Mouse (Mus musculus) T-helper 2 cell (primary cell): Measurements from ENCODE around the gene Slc15a5.
"Not testable (repeated sequence)": the region's sequence is repeated elsewhere in the genome, so short reads cannot be mapped to it uniquely, and the experiment has no call there.

Experiments used
- in situ Hi-C: fragments of 300-600 bp; cut with MboI, MseI; formaldehyde crosslinking; loops from one replicate; pipeline ENCODE4 v1.15.1; 2025; ENCODE audit warnings: high pct_unique_total_duplicates

The Slc15a5 gene

GRCm38 (mm10) chr6:138079816-138080215, at the start of gene Slc15a5:
Slc15a5 (minus strand) TSS chr6:138079916.
- in situ Hi-C loops = no loop called here

DNA sequence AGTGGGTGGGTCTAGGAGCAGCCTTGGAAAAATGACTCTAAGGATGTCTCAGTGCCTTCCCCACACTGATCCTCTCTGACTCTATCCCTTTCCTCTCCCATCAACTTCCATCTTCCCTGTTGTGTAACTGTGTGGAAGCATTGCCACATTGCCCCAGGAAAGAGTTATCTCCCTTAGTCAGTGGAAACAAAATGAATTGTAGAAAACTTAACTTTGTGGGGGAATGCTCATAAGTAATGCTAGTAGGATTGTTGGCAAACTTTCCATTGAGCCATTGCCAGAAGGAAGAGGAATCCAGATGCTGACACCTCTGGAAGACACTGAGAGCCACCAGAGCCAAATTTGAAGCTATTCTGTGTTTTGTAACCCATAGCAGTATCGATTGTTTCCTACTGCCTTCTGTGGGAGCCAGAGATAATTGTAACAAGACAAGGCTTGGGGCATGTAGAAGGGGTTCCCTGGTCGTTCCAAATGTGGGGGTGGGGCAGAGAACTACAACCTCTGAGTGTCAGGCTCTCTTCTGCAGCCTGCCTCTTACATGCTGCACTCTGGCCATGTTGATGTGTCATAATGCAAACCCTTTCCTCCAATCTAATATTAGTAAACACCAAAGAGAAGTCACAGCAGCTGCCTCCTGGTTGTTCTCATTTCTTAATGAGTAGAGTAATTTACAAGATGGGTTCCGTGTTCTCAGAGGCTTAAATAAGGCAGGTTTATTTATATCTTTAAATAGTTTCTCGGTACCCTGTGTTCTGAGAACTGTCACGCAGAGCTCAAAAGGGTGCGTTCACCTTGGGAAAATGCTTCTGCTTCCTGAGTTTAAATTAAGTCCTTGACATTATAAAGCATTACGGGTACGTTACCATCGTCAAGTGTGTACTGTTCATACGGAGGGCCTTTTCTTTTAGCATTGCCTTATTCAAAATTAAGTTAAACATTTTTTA, 48.9 kb upstream of the Slc15a5 start:
- in situ Hi-C loops = no loop called here

DNA sequence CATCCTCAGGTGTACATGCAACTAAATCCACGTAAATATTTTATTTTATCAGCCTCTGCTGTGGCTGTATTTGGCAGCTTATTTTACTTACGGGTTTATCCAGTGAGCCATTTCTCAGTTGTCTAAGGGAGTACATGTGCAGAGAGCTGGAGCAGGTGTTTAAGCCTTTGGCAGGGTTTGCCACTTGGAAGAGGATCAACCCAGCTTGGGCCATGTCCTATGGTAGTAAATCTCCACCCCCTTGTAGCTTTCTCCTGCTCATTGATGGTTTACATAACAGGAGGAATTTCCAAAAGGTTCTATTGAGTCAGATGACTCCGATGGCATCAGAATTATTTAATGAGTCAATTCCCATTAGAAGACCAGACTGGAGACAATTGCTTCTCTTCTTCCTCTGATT, 37.8 kb upstream of the Slc15a5 start:
- in situ Hi-C loops = no loop called here

- in situ Hi-C loops = no loop called here
Measured at GRCm38 (mm10) chr6:138104559-138104958, 24.8 kb upstream of the Slc15a5 start.

- in situ Hi-C loops = no loop called here
Measured at GRCm38 (mm10) chr6:138102940-138103339, 23.2 kb upstream of the Slc15a5 start.

GRCm38 (mm10) chr6:138101843-138102242, 22.1 kb upstream of the Slc15a5 start:
- in situ Hi-C loops = no loop called here

- in situ Hi-C loops = no loop called here
Measured at GRCm38 (mm10) chr6:138099646-138100045, 19.9 kb upstream of the Slc15a5 start.

DNA sequence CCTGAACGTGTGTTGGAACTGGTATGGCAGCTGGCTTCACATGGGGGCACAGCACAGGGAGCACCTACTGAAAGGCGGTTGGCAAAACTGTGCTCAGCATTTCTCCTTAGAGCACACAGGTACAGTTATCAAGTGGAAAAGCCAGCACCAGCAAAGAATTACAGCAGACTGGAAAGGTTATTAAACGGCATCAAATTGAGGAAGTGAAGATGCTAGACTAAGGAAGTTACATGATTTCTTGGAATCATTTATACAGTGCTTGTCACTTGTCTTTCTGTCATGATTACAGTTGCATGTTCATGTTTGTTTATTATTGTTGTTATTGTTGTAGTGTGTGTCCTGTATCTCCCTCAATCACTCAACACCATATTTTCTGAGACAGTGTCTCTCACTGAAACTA, 15.3 kb upstream of the Slc15a5 start:
- in situ Hi-C loops = no loop called here

GRCm38 (mm10) chr6:138092432-138092831, 12.7 kb upstream of the Slc15a5 start:
- in situ Hi-C loops = no loop called here

GRCm38 (mm10) chr6:138089084-138089483, 9.4 kb upstream of the Slc15a5 start:
- in situ Hi-C loops = no loop called here

DNA sequence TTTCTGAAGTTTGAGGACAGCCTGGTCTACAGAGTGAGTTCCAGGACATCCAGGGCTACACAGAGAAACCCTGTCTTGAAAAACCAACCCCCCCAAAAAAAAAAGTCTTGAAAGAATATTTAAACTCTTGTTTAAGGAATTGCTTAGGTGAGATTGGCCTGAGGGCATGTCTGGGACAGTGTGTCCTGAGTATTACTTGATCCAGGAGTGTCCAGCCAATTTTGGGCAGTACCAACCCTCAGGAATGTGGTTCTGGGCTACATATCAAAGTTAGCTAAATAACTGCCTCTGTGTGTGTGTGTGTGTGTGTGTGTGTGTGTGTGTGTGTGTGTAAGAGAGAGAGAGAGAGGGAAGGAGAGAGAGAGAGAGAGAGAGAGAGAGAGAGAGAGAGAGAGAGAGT, 6.7 kb upstream of the Slc15a5 start:
- in situ Hi-C loops = not testable (repeated sequence)

GRCm38 (mm10) chr6:138080778-138081549, 1.2 kb upstream of the Slc15a5 start:
- in situ Hi-C loops = no loop called here

GRCm38 (mm10) chr6:138077681-138078439, 1.9 kb downstream of the Slc15a5 start:
- in situ Hi-C loops = no loop called here

DNA sequence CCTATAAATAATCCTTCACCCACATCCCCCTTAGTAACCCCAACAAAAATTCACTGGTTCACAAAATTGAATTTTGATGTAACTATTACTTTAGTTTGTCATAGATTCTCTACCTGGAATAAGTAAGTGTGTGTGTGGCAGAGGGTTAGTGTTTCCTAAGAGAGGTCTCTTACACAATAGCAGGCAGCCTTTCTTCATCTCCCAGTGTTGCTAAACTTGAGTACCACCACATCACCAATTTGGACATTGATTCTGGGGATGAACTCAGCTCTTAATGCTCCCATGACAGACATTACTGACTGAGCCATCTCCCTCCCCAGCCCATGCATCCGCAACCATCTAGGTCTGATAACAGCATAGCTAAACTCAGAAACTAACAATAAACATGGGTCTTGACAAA, 4.0 kb downstream of the Slc15a5 start:
- in situ Hi-C loops = no loop called here

- in situ Hi-C loops = no loop called here
Measured at GRCm38 (mm10) chr6:138073540-138073939, 6.2 kb downstream of the Slc15a5 start.

DNA sequence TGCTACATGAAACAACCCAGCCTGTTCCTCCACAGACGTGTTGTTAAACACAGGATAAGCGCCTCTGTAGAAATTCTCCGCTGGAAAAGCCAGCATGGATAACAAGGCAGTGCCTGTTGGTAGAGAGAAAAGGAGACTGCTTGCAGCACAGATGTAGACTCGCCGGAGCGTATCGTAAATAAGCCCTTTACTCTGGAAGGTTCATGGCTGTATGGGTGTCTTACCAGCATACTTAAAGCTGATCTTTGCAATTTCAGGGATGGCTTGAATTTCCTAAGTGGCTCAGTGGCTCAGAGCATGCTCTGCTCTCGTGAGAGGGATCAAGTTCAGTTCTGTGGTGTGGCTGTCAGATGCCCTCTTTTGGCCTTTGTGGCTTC, 6.8 kb downstream of the Slc15a5 start:
- in situ Hi-C loops = no loop called here

GRCm38 (mm10) chr6:138072110-138072962, 7.4 kb downstream of the Slc15a5 start:
- in situ Hi-C loops = no loop called here

DNA sequence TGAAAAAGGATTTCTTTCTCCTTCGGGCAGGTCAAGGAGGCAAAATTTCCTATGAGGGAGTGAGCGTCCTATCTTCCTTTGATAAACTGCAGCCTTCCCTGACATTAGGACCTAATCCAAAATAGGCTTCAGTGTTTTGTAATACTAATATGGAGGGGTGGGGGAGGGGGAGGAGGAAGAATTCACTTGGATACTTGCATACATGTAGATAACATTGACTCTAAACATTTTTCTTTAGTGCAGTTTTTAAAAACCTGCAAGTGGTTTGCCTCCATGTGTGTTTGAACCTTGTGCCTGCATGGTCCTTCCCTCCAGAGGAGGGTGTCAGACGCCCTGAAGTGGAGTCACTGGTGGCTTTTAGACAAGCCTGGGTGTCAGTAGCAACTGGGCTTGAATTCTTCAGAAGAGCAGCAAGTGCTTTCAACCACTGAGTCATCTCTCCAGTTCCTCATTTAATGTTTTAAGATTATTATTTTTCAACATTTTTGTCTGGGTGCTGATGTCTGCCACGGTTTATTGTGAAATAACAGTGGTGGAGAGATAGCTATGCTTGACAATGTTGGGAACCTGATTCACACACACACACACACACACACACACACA, 8.1 kb downstream of the Slc15a5 start:
- in situ Hi-C loops = no loop called here

DNA sequence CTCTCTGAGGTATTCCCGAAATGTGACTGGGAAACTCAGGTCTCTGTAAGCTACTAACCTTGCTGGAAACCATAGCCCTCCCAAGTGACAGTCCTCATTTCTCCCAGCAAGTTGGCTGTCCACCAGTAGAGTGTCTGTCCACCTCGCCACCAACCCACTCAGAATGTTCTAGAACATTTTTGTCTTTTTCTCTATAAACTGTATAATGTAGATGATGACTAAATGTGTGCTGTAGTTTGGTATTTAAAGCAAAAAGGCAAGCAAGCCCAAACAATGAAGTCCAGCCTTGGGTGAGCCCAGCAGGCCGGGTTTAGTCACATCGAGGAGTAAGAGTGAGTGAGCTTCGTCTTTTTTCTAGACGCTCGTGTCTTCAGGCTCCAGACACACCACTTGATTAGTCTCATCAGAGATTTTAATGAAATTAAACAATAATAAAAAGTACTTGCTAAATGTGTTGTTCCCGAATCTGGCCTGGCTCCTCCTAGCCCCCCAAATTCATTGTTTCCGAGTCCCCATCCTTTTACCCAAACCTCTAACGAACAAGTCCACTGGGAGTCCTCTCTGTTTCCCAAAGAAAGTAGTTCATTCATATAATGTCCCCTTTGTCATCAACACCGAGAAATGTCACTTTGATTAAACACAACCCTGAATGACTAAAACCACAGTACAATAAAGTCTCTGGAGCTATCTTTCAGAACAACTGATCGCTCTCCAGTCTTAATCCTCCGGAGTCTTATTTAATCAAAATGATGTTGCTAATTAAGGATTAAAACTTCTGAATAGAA, 8.8 kb downstream of the Slc15a5 start:
- in situ Hi-C loops = no loop called here

DNA sequence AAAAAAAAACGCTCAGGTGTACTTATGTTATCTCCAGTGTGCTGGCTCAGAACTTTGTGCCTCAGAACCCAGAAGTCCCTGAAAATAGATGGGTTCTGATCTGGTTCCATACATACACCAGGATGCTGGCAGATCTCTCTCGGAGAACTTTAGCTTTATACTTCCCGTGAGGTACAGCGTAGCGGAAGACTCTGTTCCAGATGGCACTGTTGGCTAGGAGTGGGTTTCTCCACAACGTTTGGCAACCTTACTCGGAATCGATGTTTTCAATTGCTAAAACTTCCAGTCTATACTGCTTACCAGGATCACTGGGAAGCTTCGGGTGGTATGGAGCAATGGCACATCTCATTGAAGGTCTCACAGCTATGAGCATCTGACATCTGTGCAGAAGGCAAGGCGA, 9.8 kb downstream of the Slc15a5 start:
- in situ Hi-C loops = no loop called here
